Mouse (Mus musculus): ENCODE measurements at regions not wholly inside any gene's neighbourhood (a gene's known extent, or its start where the extent isn't known, plus 50 kb on each side); places are given as distances from the start of the nearest gene placed in this dataset.
A peak's percentile ranks its signal among the peaks of the same experiment; 100 is the strongest.

- no peak for DNase-seq
Measured at GRCm38 (mm10) chrX:70261360-70261759, 103.5 kb downstream of the Ids start.

GRCm38 (mm10) chrX:70216011-70216410, 148.9 kb downstream of the Ids start:
- DNase-seq, result no peak

GRCm38 (mm10) chrX:70184427-70185090, 180.3 kb downstream of the Ids start:
- DNase-seq, result no peak

DNA sequence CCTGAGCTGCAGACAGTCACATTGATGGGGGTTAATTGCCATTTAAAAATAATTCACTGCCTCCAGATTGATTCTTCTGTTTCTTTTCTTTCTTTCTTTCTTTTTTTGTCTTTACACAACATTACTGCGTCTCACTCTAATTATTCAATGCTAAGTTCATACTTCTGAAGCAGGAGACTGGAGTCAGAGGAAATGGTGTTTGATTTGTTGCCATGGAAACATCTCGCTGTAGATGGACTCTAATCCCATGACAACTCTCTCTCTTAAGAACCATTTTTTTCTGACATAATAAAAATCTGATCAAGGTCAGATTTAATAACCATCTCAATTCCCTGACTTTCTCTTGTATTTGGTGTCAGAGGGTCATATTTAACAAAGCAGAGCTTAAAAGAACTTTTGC, 195.1 kb downstream of the Ids start:
- DNase-seq, result no peak

DNA sequence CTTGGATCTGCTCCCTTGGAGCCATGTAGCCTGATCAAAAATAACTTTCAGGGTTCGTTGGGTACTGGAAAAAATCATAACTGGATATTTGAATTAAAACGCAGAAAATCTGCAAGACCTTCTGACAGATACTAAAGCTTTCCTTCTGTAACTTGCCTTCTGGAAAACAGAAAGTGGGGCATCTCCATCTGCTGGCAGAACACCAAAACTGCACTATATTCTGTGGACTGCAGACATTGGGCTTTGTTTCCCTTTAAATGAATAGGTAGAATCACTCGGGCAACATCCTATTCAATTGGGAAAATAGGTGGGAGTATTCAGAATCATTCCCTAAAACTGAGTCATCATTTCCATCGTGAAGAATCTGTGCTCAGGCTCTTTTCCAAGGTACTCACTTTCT, 203.9 kb downstream of the Ids start:
- DNase-seq, result peak; percentile 16 to 34

Measured in kidney, postnatal 25 days (tissue).